In genomic region chr9:14173631-14174323, GRCm38 (mm10) we compare ENCODE assay signal across 9 mouse cellular contexts.
DNase-seq lines count a peak whose midpoint lies in the region; ATAC-seq and TF ChIP-seq lines count a peak whose summit lies in the region.
"Had no signal": no experiment of that assay in that cellular context is flagged by ENCODE, and none has a peak within 500 bp of the region (broad histone marks: within the 10 kb centered on the region; RNA-seq: fewer than 3 reads in every experiment).

No protein-coding gene starts in this region.

- no peaks in the 10 kb centered on the region for H3K36me3 ChIP-seq in liver, postnatal 0 days (replicated peaks; ENCODE audit: insufficient read depth, low read length)
- H3K36me3 ChIP-seq in embryonic facial prominence, embryonic 10.5 days (replicated peaks): no peaks in the 10 kb centered on the region
- no peaks in the 10 kb centered on the region for H3K36me3 ChIP-seq in intestine, embryonic 14.5 days (ENCODE audit: control insufficient read depth, insufficient read depth, low read length)
- no peaks in the 10 kb centered on the region for H3K36me3 ChIP-seq in midbrain, embryonic 16.5 days (ENCODE audit: control insufficient read depth, insufficient read depth, low read length)

- H3K27ac ChIP-seq in liver, postnatal 0 days (ENCODE audit: low read depth): no peak overlapping the region
- H3K27ac ChIP-seq in embryonic facial prominence, embryonic 10.5 days (replicated peaks): peak overlapping the region; percentile 81
- H3K27ac ChIP-seq in intestine, embryonic 14.5 days (ENCODE audit: low read depth): peak overlapping the region; percentile 89
- peak overlapping the region; percentile 58; the same call in 1 of the 2 replicates for H3K27ac ChIP-seq in midbrain, embryonic 16.5 days (ENCODE audit: low read length)
- H3K27ac ChIP-seq: liver, embryonic 14.5 days had no signal

- no peak for ATAC-seq in liver, postnatal 0 days
- ATAC-seq in intestine, embryonic 14.5 days (replicated peaks; ENCODE audit: low FRiP score, low TSS enrichment, low read depth): peak; percentile 82
- peak; percentile 94 for ATAC-seq in midbrain, embryonic 16.5 days

- intact Hi-C loops in left cerebral cortex, postnatal 10 days (cut with DNase I): no loop called here

- 47% methylated on average over 11 of the region's 11 CpGs for whole genome bisulfite sequencing in liver, postnatal 0 days (ENCODE audit: insufficient replicate concordance)
- 21% methylated on average over 11 of the region's 11 CpGs for WGBS in embryonic facial prominence, embryonic 10.5 days
- WGBS in intestine, embryonic 14.5 days: 17% methylated on average over 11 of the region's 11 CpGs
- 13% methylated on average over 11 of the region's 11 CpGs for WGBS in midbrain, embryonic 16.5 days

- DNase-seq in liver: peak; percentile 38
- DNase-seq in liver, postnatal 0 days: no peak
- peak; percentile 27 for DNase-seq in embryonic facial prominence, embryonic 10.5 days (ENCODE audit: low spot score)
- DNase-seq in gastrocnemius, postnatal 4 days (ENCODE audit: low spot score in 2 of 2): peak; percentile 39 to 73
- DNase-seq in intestine, embryonic 14.5 days (ENCODE audit: low spot score): peak; percentile 74
- peak; percentile 56 to 80 for DNase-seq in left cerebral cortex, postnatal 10 days (ENCODE audit: extremely low spot score in 1 of 2, low spot score in 2 of 2)
- DNase-seq in urinary bladder, postnatal 36 days (ENCODE audit: low spot score in 2 of 2): peak; percentile 37 to 64

- no peak overlapping the region for H3K4me2 ChIP-seq in liver, postnatal 0 days (ENCODE audit: low read depth, low read length)
- H3K4me2 ChIP-seq in intestine, embryonic 14.5 days (ENCODE audit: low read length): peak overlapping the region; percentile 24; the same call in 1 of the 2 replicates
- peak overlapping the region; percentile 12 for H3K4me2 ChIP-seq in midbrain, embryonic 16.5 days (ENCODE audit: low read length)

- H3K9ac ChIP-seq in liver, postnatal 0 days (replicated peaks): no peak overlapping the region
- 0 out of 2 replicates have a peak overlapping the region, but pooled peaks have one; percentile 21 for H3K9ac ChIP-seq in intestine, embryonic 14.5 days (ENCODE audit: low read length)
- H3K9ac ChIP-seq in midbrain, embryonic 16.5 days (ENCODE audit: low read depth, low read length): no peak overlapping the region
- H3K9ac ChIP-seq: liver, embryonic 14.5 days had no signal

- TF ChIP-seq EP300 in liver, postnatal 0 days (IDR thresholded peaks at IDR 0.05; ENCODE audit: low read depth): no peak

- no peak overlapping the region for H3K4me3 ChIP-seq in liver, postnatal 0 days (ENCODE audit: low read depth, low read length)
- no peak overlapping the region for H3K4me3 ChIP-seq in embryonic facial prominence, embryonic 10.5 days
- no peak overlapping the region for H3K4me3 ChIP-seq in intestine, embryonic 14.5 days (ENCODE audit: low read depth, low read length)
- H3K4me3 ChIP-seq in midbrain, embryonic 16.5 days (ENCODE audit: low read depth, low read length): no peak overlapping the region

- no peaks in the 10 kb centered on the region for H3K27me3 ChIP-seq in liver, postnatal 0 days (ENCODE audit: insufficient read depth, low read length)
- no peaks in the 10 kb centered on the region for H3K27me3 ChIP-seq in embryonic facial prominence, embryonic 10.5 days (replicated peaks; ENCODE audit: low read depth, poor library complexity, severe bottlenecking)
- no peaks in the 10 kb centered on the region for H3K27me3 ChIP-seq in intestine, embryonic 14.5 days (replicated peaks; ENCODE audit: control insufficient read depth, insufficient read depth, low read length)
- no peaks in the 10 kb centered on the region for H3K27me3 ChIP-seq in midbrain, embryonic 16.5 days (ENCODE audit: control insufficient read depth, insufficient read depth, low read depth, low read length)

- no peaks in the 10 kb centered on the region for H3K9me3 ChIP-seq in liver, postnatal 0 days (ENCODE audit: low read length)
- no peaks in the 10 kb centered on the region for H3K9me3 ChIP-seq in embryonic facial prominence, embryonic 10.5 days
- H3K9me3 ChIP-seq in intestine, embryonic 14.5 days (ENCODE audit: control insufficient read depth, low read length): no peaks in the 10 kb centered on the region
- no peaks in the 10 kb centered on the region for H3K9me3 ChIP-seq in midbrain, embryonic 16.5 days (replicated peaks; ENCODE audit: control insufficient read depth, low read length, poor library complexity, severe bottlenecking)

- no peak for TF ChIP-seq CTCF in liver, postnatal 0 days (IDR thresholded peaks at IDR 0.05; ENCODE audit: low read depth)

- H3K4me1 ChIP-seq in liver, postnatal 0 days (ENCODE audit: insufficient read depth): peaks cover 16% of the 10 kb centered on the region
- H3K4me1 ChIP-seq in embryonic facial prominence, embryonic 10.5 days: peaks cover 49% of the 10 kb centered on the region
- peaks cover 43% of the 10 kb centered on the region for H3K4me1 ChIP-seq in intestine, embryonic 14.5 days (replicated peaks; ENCODE audit: control insufficient read depth, insufficient read depth, low read length)
- peaks cover 22% of the 10 kb centered on the region for H3K4me1 ChIP-seq in midbrain, embryonic 16.5 days (ENCODE audit: control insufficient read depth, insufficient read depth, low read length)
